Mouse (Mus musculus) layer of hippocampus, adult 11-12 months (tissue): ENCODE data around the gene Sh3d19.

Experiments
- DNase-seq: peaks from one replicate; pipeline ENCODE4 v3.0.0; 2022; ENCODE audit warnings: low spot score

Sh3d19 gene

GRCm38 (mm10) chr3:86139660-86140059 lies 168.8 kb downstream of the Sh3d19 start:
- DNase-seq: no peak

GRCm38 (mm10) chr3:86141366-86141765 lies 170.5 kb downstream of the Sh3d19 start:
- no peak for DNase-seq

GRCm38 (mm10) chr3:86141886-86142262 lies 171.0 kb downstream of the Sh3d19 start:
- no peak for DNase-seq

- peak; percentile 99 for DNase-seq
Measured at GRCm38 (mm10) chr3:86142263-86142933, 171.5 kb downstream of the Sh3d19 start, which contains the start of gene Rps3a1. TSS of gene Rps3a1 (minus strand) at chr3:86142702.

GRCm38 (mm10) chr3:86142934-86143317 lies 172.0 kb downstream of the Sh3d19 start:
- no peak for DNase-seq

GRCm38 (mm10) chr3:86143343-86143742 lies 172.4 kb downstream of the Sh3d19 start:
- no peak for DNase-seq

- DNase-seq: no peak
Measured at GRCm38 (mm10) chr3:86149063-86149462, 178.2 kb downstream of the Sh3d19 start.

GRCm38 (mm10) chr3:86149521-86149920 lies 178.6 kb downstream of the Sh3d19 start:
- no peak for DNase-seq

- no peak for DNase-seq
Measured at GRCm38 (mm10) chr3:86168841-86169425, 198.0 kb downstream of the Sh3d19 start.

GRCm38 (mm10) chr3:86179714-86180113 lies 208.8 kb downstream of the Sh3d19 start:
- no peak for DNase-seq
